Mouse (Mus musculus) liver, embryonic 16.5 days (tissue): ENCODE results near the gene Sst. TPM values are rescaled to one million over a fixed set of nuclear protein-coding genes. Genes with fewer than 3 reads are reported as not detected.

ENCODE experiments used
- ATAC-seq: fragments of 200-750 bp; cut with Nextera tagmentation; 2 replicates; pipeline ENCODE4 v1.8.0; 2017; ENCODE audit warnings: low read depth, mild to moderate bottlenecking, moderate number of reproducible peaks, moderate library complexity
- H3K27ac ChIP-seq: fragments of 300-500 bp; sonication (generic); 2 replicates; pipeline ENCODE4 v1.5.1; 2014; ENCODE audit warnings: mild to moderate bottlenecking, low read length
- H3K27me3 ChIP-seq: fragments of 300-500 bp; sonication (generic); 2 replicates; pipeline ENCODE4 v1.6.1; 2014; ENCODE audit warnings: low read depth, low read length, mixed read lengths; ENCODE audit not compliant: control insufficient read depth, insufficient read depth
- H3K36me3 ChIP-seq: fragments of 300-500 bp; sonication (generic); 2 replicates; pipeline ENCODE4 v1.6.1; 2014; ENCODE audit warnings: mild to moderate bottlenecking; ENCODE audit not compliant: control insufficient read depth, insufficient read depth
- H3K4me1 ChIP-seq: fragments of 300-500 bp; sonication (generic); 2 replicates; pipeline ENCODE4 v1.6.1; 2014; ENCODE audit warnings: low read depth, low read length, mixed read lengths; ENCODE audit not compliant: control insufficient read depth
- H3K4me2 ChIP-seq: fragments of 300-500 bp; sonication (generic); 2 replicates; pipeline ENCODE4 v1.6.1; 2014; ENCODE audit warnings: low read depth, low read length, mixed read lengths
- H3K4me3 ChIP-seq: fragments of 300-500 bp; sonication (generic); 2 replicates; pipeline ENCODE4 v1.5.1; 2014; ENCODE audit warnings: low read depth, mild to moderate bottlenecking, low read length
- H3K9ac ChIP-seq: fragments of 300-500 bp; sonication (generic); 2 replicates; pipeline ENCODE4 v1.6.1; 2014; ENCODE audit warnings: low read depth, low read length
- H3K9me3 ChIP-seq: fragments of 300-500 bp; sonication (generic); replicated peaks from 2 replicates; pipeline ENCODE4 v1.6.1; 2016; ENCODE audit warnings: low read length; ENCODE audit not compliant: control insufficient read depth
- WGBS: fragments of 180-500 bp; shearing (Covaris S2); extraction: QIAGEN DNeasy Blood & Tissue Kit; methylation state at CpG from one replicate; pipeline ENCODE4 v1.1.7; 2014; ENCODE audit not compliant: insufficient replicate concordance; 5-methylcytosine and 5-hydroxymethylcytosine counted together
- polyA plus RNA-seq: library from polyadenylated mRNA; unstranded; fragments of >200 nt; fragmentation: Nextera tagmentation; extraction: Ambion mirVana; gene quantifications from 2 replicates; pipeline ENCODE4 v1.2.1, GENCODE M21; 2015

Gene Sst
- polyA plus RNA-seq: 1.1 TPM in 1 of 2 replicates, not detected in the other

DNA sequence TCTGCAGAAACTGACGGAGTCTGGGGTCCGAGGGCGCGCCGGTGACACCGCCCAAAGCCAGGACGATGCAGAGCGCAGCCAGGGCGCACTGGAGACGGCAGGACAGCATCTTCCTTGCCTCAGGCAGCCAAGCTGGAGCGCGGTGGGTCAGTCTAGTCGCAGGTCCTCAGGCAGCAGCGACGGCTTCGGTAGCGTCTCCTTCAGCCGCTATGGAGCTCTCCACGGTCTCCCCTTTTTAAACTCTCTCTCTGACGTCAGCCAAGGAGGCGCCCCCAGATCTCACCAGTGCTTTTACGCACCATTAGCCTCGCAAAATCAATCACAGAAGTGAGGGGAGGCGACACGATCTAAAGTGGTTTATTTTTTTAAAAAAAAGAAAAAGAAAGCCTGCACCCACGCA lies at the start of gene Sst:
TSS of gene Sst (minus strand) at position 323 of the 400 bp plus-strand sequence.
- H3K4me3 ChIP-seq: no peak within 1 kb of the TSS
- H3K4me2 ChIP-seq: no peak within 1 kb of the TSS
- H3K27ac ChIP-seq: no peak within 1 kb of the TSS
- no peaks in the 10 kb centered on the region for H3K4me1 ChIP-seq
- H3K36me3 ChIP-seq: no peaks in the 10 kb centered on the region
- H3K9me3 ChIP-seq: no peaks in the 10 kb centered on the region
- no peak within 1 kb of the TSS for H3K9ac ChIP-seq
- WGBS: 6% methylated on average over 26 of the region's 26 CpGs
- no peak for ATAC-seq
- H3K27me3 ChIP-seq: peaks cover 5% of the 10 kb centered on the region; the same call in 1 of the 2 replicates

DNA sequence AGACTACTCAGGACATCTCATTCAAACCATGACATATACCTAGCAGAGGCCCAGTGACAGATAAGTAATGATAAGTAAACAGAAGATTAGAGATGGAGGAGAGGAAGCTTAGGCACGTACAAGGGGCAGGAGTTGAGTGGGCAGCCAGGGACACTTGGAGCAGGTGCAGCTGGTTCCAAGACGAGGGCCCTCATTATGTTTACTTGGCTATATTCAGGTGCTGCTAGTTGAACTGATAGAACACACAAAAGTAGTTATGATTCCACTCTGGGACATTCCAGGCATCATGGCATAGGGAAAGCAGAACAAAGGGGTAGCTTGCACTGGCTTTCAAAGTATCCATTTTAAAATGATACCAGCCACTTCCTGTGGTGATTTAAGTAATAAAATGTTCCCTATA lies 43.6 kb upstream of the Sst start:
- 51% methylated on average over 2 of the region's 2 CpGs for WGBS
- no peak overlapping the region for H3K4me2 ChIP-seq
- H3K27me3 ChIP-seq: no peaks in the 10 kb centered on the region
- H3K4me1 ChIP-seq: no peaks in the 10 kb centered on the region
- no peak overlapping the region for H3K27ac ChIP-seq
- H3K36me3 ChIP-seq: no peaks in the 10 kb centered on the region
- H3K4me3 ChIP-seq: no peak overlapping the region
- ATAC-seq: no peak
- H3K9ac ChIP-seq: no peak overlapping the region
- no peaks in the 10 kb centered on the region for H3K9me3 ChIP-seq

- no peaks in the 10 kb centered on the region for H3K27me3 ChIP-seq
- H3K4me1 ChIP-seq: no peaks in the 10 kb centered on the region
- no peak within 1 kb of the TSS for H3K4me2 ChIP-seq
- ATAC-seq: no peak
- H3K4me3 ChIP-seq: no peak within 1 kb of the TSS
- no peak within 1 kb of the TSS for H3K27ac ChIP-seq
- H3K9me3 ChIP-seq: no peaks in the 10 kb centered on the region
- no peak within 1 kb of the TSS for H3K9ac ChIP-seq
- H3K36me3 ChIP-seq: no peaks in the 10 kb centered on the region
- WGBS: 67% methylated on average over 11 of the region's 11 CpGs
These were observed 41.5 kb upstream of the Sst start, which contains the start of gene Rtp2 for GRCm38 (mm10) chr16:23932294-23932693. Gene Rtp2, minus strand, starts transcription at chr16:23932394.

DNA sequence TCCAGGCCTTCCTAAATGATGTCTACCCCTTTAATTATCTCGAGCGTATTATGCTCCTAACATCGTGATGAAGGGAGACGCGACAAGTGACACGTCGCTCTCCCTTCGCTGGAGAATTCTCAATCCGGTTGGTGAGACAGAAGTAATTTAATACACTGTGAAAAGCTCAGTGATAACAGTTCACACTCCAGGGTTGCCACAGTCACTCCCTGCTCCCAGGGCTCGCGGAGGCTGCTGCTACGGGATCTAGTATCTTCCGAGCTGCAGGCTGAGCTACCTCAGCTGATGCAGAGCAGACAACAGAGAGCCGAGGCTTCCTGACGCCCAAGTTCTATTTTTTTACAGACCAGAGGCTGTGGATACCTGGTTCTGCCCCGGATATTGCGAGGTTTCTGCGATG lies 40.5 kb upstream of the Sst start:
- Histone ChIP-seq H3K9me3 (no peaks in the 10 kb centered on the region), H3K9ac (no peak overlapping the region), H3K4me1 (no peaks in the 10 kb centered on the region), H3K4me3 (no peak overlapping the region), H3K27ac (no peak overlapping the region), H3K27me3 (no peaks in the 10 kb centered on the region), H3K36me3 (no peaks in the 10 kb centered on the region), H3K4me2 (no peak overlapping the region)
- ATAC-seq: no peak
- 66% methylated on average over 18 of the region's 18 CpGs for WGBS

DNA sequence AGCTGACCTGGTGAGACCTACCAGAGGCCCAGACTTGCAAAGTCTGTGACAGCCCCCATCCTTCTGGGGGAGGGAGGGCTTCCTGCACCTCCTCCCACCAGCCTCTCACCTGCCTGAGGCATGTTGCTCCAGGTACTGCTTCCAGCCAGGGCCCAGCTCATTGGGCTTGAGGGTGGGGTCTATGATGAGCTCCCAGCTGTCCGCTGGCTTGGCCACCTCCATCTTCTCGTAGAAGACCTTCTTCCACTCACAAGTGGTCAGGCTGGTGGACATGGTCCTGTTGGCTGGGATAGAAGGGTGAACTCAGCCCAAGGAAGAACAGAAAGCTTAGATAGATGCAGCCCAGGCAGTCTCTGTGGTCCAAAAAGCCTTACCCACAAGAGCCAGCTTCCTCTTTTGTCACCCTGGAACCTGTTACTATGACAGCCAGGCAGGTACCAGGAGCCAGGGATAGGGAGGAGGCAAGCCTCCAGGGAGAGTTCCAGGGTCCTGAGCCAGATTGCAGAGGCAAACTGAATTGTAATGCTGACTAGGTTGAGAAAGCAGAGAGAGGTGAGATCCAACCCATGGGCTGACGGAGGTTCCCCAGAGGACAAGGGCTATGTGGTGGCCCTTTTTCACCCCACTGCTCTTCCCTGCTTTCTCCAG lies 39.8 kb upstream of the Sst start:
- ATAC-seq: no peak
- H3K27ac ChIP-seq: no peak overlapping the region
- H3K9me3 ChIP-seq: no peaks in the 10 kb centered on the region
- no peaks in the 10 kb centered on the region for H3K4me1 ChIP-seq
- no peak overlapping the region for H3K9ac ChIP-seq
- H3K27me3 ChIP-seq: no peaks in the 10 kb centered on the region
- 54% methylated on average over 3 of the region's 3 CpGs for WGBS
- no peak overlapping the region for H3K4me3 ChIP-seq
- H3K4me2 ChIP-seq: no peak overlapping the region
- H3K36me3 ChIP-seq: no peaks in the 10 kb centered on the region

DNA sequence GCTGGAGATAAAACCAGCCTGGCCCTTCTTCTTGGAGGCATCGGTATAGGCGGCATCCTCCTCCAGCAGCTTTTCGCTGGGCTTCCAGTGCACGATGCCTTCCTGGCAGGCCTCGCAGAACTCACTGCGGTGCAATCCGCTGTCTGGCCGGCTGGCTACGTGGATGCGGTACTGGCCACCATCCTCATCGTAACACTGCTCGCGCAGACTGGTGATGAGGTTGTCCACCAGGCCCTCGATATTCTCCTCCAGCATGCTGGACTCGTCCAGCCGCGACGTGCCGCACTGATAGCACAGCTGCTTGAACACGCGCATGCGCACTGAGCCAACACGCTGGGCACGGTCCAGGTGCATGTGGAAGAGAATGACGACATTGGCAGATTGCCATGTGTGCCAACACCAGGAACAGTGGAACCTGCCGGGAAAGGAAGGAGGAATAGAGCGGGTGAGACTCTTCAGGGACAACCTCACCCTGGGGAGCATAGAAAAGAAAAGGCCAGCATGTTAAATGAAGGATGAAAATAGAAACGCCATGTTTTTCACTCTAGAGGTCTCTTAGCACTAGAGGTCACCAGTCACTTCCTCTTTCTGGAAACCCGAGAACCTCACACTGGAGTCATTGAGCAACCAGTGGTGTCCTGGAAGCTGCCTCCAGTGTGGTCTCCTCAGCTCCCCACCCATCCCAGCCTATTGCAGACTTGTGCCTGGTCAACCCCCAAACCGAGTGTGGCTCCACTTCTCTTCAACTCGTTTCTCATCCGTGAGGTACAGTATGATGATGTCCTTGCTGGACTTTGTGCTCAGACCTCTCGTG lies 36.8 kb upstream of the Sst start:
- no peak for ATAC-seq
- Histone ChIP-seq H3K36me3 (no peaks in the 10 kb centered on the region), H3K27me3 (no peaks in the 10 kb centered on the region), H3K9me3 (no peaks in the 10 kb centered on the region), H3K27ac (no peak overlapping the region), H3K4me2 (no peak overlapping the region), H3K4me1 (no peaks in the 10 kb centered on the region), H3K4me3 (no peak overlapping the region), H3K9ac (no peak overlapping the region)
- 79% methylated on average over 33 of the region's 33 CpGs for WGBS

DNA sequence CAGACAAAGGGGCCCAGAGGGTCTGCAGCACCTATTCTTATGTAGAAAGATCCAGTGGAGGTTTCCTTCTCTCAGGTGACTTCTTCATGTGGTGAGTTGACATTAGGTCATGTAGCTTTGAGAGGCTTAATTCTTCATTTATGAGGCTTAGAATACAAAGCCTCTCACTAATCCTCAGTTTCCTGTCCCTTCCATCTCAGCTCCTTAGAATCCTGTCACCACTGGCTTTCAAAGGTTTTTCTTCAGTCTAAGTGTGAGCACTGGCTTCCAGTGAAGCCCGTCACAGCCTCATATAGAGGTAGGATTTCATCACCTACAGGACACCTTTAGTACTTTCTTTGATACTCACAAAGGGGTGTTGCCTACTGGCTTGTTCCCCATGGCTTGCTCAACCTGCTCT lies 32.1 kb upstream of the Sst start:
- Histone ChIP-seq H3K27me3 (no peaks in the 10 kb centered on the region), H3K4me1 (no peaks in the 10 kb centered on the region), H3K9me3 (no peaks in the 10 kb centered on the region), H3K27ac (no peak overlapping the region), H3K4me3 (no peak overlapping the region), H3K36me3 (no peaks in the 10 kb centered on the region), H3K9ac (no peak overlapping the region), H3K4me2 (no peak overlapping the region)
- no peak for ATAC-seq
- WGBS: 59% methylated on average over 1 of the region's 1 CpGs

DNA sequence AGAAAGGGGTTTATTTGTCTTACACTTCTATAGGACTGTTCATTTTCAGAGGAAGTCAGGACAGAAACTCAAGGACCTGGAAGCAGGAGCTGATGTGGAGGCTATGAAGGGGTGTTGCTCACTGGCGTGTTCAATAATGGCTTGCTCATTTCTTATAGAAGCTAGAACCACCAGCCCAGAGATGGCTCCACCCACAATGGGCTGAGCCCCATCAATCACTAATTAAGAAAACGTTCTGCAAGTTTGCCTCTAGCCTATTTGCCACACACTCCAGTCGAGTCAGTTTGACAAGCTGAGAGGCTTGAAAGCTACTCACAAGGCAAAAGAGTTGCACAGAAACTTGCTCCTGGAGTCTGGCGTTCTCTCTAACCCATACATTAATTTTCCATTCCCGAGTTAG lies 30.9 kb upstream of the Sst start:
- Histone ChIP-seq H3K9ac (no peak overlapping the region), H3K9me3 (no peaks in the 10 kb centered on the region), H3K27me3 (no peaks in the 10 kb centered on the region), H3K4me1 (no peaks in the 10 kb centered on the region), H3K4me2 (no peak overlapping the region), H3K27ac (no peak overlapping the region), H3K36me3 (no peaks in the 10 kb centered on the region), H3K4me3 (no peak overlapping the region)
- 52% methylated on average over 5 of the region's 5 CpGs for WGBS
- no peak for ATAC-seq

DNA sequence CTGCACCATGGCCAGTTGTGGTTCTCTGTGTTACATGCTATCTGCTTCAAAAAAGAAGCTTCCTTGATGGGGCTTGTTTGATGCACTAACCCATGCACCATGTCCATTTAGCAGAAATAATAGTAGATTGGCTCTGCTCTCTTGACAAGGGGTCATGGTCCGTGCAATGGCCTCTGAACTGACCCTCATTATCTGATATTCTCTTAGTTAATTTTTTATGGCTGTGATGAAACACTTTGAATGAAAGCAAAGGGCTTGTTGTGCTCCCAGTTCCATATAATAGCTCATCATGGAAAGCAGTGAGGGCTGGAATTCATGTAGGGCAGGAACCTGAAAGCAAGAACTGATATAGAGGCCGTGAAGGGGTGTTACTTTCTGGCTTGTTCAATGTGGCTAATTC lies 28.7 kb upstream of the Sst start:
- Histone ChIP-seq H3K27ac (no peak overlapping the region), H3K9me3 (no peaks in the 10 kb centered on the region), H3K4me3 (no peak overlapping the region), H3K36me3 (no peaks in the 10 kb centered on the region), H3K4me2 (no peak overlapping the region), H3K9ac (no peak overlapping the region), H3K27me3 (no peaks in the 10 kb centered on the region), H3K4me1 (no peaks in the 10 kb centered on the region)
- ATAC-seq: no peak
- WGBS: 44% methylated on average over 2 of the region's 2 CpGs
